Mouse (Mus musculus) cerebellum, postnatal 14 days (tissue): ENCODE measurements at regions not wholly inside any gene's neighbourhood (a gene's known extent, or its start where the extent isn't known, plus 50 kb on each side); places are given as distances from the start of the nearest gene placed in this dataset.
A peak's percentile ranks its signal among the peaks of the same experiment; 100 is the strongest.

Experiments used
- DNase-seq, 2 experiments: peaks; one replicate each; pipeline ENCODE4 v3.0.0; 2021; ENCODE audit warnings: mixed read lengths in 2 of 2

DNA sequence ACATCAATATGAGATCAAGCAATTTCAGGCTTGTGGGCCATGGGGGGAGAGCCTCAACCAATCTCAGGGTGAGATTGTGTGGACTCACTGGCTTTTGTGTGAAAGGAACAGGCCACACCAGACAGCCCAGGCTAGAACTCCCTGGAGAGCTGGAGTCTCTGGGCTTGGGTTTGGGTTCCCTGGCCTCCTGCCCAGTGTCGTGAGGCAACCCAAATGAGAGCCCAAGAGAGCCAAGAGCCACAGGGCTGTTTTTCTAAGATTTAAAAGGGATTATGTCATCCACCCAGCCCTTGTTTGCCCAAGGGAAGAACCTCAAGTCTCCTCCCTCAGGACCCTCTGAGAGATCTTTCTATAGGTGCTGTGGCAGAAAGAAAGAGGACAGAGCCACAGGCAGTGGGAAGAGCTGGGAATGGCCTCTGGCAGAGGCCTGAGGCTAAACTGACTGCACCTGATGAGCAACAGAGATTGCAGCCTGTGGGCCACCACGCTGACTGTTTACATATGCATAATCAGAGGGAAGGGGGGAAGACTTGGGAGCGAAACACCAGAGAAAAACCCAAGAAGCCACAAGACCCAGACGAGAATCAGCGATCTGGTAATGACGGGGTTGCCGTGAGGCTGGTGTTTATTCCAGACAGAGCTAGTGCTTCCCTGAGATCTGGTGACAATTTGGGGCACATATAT lies 92.1 kb downstream of the Bcl2l11 start:
- DNase-seq = no peak

GRCm38 (mm10) chr2:128218961-128219360 lies 93.1 kb downstream of the Bcl2l11 start:
- DNase-seq = no peak

- no peak for DNase-seq
Observed at GRCm38 (mm10) chr2:128221055-128221454, 95.2 kb downstream of the Bcl2l11 start.

DNA sequence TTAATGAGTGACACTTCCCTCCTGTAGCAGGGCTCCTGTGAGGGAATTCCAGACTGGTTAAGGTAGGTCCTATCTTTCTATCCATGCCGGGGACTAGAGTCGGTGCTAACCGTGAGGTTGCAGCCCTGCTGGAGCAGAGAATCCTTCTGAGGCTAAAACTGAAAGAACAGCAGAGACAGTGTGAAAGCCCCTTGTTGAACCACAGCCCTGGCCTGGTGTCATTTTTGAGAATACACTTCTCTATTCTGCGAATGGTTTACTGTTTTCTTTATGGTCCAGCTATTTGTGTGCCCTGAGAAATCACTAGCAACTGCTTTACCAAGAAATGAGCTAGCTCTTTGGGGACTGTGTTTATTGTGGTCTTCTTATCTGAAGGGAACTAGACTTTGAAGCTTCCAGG lies 95.8 kb downstream of the Bcl2l11 start:
- DNase-seq = no peak

DNA sequence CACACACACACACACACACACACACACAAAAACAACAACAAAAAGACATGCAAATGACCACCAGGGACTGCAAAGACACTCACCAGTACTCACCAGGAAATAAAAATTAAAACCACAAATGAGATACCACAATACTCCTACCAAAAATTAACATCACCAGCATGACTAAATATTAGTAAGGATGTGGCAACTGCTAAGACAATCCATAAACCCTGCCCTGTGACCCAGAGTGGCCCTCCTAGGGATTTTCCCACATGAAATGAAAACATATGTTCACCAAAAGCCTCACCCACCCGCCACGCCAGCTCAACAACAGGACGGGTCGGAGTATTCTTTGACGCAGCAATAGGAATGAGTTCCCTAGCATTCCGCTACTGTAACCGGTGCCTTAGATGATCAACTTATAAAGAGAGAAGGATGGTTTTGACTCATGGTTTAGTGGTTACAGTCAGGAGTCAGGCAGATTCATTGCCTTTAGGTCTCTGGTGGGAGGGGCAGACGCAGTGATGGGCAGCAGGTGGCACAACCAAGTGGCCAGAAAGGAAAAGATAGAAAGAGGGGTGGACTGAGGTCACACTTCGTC lies 100.7 kb downstream of the Bcl2l11 start:
- DNase-seq = no peak

GRCm38 (mm10) chr2:128229730-128230129 lies 103.9 kb downstream of the Bcl2l11 start:
- DNase-seq = no peak

DNA sequence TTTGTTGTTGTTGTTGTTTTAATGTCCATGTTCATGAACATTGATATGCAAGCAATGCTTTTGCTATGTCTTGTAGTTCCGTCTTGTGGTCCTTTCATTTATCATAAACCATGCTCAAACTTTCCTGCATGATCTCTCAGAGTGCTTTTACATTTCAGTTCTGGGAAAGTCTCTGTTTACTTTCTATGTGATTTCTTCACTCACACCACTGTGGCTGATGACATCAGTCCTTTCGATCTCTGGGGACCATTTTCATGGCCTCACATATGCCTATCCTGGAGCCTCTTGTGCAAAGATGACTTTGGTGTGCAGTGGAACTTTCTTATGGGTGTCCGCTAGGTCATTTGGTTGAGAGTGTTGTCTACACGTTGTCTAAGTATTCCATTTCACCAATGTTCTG lies 105.1 kb downstream of the Bcl2l11 start:
- no peak for DNase-seq

GRCm38 (mm10) chr2:128231338-128231737 lies 105.5 kb downstream of the Bcl2l11 start:
- no peak for DNase-seq

- DNase-seq = no peak
Observed at GRCm38 (mm10) chr2:128232027-128232426, 106.2 kb downstream of the Bcl2l11 start.

DNA sequence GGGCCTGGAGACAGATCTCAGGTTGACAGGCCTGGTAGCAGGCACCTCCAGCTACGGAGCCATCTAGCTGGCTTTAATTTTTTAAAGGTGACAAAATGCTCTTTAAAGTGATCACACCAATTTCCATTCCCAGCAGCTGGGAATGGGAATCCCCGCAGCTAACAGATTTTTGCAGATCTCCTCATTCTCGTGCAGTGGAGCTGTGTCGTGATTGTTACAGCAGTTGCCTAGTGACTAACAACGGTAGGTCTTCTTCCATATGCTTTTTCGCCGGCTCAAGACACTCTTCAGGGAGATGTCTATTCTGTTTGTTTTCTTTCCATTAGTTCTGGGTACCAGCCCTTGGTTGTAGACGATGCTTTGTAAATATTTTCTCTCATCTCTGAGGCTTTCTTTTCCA lies 109.3 kb downstream of the Bcl2l11 start:
- DNase-seq = no peak

GRCm38 (mm10) chr2:128239451-128239850 lies 113.6 kb downstream of the Bcl2l11 start:
- DNase-seq = no peak

- DNase-seq = no peak
Observed at GRCm38 (mm10) chr2:128240054-128240453, 114.2 kb downstream of the Bcl2l11 start.

DNA sequence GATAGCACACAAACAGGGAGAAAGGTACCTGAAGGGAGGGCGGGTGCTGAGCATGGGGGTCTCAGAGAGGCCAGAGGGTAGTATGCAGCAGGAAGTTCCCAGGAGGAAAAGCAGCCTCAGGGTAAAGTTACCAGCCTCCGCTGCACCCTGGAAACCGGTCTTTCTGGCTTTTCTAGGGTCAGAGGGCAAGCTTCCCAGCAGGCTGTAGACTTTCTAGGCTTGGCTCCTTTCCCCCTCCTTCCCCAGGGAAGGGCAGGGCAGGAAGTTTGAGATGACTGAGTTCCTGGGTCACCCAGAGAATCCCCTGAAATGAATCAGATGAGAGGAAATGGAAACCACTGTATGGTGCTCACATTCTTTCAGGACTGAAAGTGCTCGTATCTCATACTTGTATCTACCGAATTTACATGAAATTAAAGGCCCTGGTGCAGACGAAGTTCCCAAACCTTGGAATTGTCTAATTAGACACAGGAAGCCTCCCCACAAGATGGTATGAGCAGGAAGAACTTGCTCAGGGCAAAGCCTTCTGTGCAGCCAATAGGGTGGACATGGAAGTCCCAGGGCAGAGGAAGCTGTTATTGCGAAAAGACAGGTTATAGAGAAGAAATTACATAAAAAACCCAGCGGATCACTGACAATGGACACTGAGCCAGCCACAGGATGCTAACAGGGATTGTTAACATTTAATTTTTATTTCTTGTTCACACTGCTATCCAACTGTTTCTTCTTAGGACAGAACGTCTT lies 114.9 kb downstream of the Bcl2l11 start:
- DNase-seq = no peak

GRCm38 (mm10) chr2:128241280-128241665 lies 115.4 kb downstream of the Bcl2l11 start:
- DNase-seq = no peak

DNA sequence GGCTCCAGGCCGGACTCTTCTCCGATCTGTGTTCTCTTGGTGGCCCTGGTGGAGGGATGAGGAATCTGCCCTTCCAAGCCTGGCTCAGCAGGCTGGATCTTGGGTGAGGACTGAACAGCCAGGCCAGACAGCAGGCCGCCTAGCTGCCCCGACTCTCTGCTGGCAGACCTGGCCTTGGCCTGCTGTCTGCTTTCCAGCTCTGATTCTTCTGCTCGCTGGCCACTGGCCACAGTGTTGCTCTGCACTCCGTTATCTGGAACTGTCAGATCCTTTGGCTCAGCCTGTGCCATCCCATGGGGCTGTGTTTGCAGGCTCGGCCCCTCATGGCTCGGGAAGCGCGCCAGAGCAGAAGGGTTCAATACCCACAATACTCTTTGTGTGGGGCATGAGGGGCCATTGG lies 119.7 kb downstream of the Bcl2l11 start:
- DNase-seq = peak; percentile 91 to 93

DNA sequence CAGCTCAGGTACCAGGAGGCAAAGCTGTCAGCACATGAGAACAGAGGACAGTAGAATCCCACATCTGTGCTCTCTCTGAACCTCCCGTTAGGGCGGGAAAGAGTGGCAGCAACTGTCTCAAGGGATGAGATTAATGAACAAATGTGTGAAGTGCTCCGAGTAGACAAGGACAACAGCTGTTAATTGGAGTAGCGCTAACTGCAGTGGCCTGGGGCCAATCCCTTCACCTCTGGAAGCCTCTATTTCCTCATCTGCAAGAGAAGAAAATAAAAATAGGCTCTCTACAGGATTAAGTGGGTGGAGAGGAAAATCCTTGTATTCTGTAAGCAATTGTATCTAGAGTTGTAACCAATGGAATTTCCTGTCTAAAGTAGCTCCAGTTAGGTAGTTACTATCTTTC lies 122.1 kb downstream of the Bcl2l11 start:
- DNase-seq = no peak

DNA sequence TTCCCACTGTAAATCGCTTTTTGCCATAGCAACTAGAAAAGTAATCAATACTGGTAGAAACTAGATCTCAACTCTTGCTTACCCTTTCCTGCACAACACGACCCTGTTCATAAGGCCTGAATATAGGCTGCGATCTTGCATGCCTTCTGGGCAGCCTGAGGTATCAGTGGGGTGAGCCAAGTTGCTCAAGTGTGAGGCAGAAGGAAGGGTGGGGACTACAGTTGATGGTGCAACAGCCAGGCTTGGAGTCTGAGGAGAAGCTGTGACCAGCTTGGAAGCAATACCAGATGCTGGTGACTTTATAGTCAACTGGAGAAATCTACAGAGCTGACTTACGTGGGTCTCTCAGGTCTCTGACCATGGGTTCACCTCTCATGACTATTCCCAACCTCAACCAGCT lies 123.3 kb downstream of the Bcl2l11 start:
- no peak for DNase-seq

- DNase-seq = no peak
Observed at GRCm38 (mm10) chr2:128249607-128250006, 123.8 kb downstream of the Bcl2l11 start.

GRCm38 (mm10) chr2:128250841-128251240 lies 125.0 kb downstream of the Bcl2l11 start:
- DNase-seq = no peak

- DNase-seq = no peak
Observed at GRCm38 (mm10) chr2:128256651-128257050, 130.8 kb downstream of the Bcl2l11 start.

DNA sequence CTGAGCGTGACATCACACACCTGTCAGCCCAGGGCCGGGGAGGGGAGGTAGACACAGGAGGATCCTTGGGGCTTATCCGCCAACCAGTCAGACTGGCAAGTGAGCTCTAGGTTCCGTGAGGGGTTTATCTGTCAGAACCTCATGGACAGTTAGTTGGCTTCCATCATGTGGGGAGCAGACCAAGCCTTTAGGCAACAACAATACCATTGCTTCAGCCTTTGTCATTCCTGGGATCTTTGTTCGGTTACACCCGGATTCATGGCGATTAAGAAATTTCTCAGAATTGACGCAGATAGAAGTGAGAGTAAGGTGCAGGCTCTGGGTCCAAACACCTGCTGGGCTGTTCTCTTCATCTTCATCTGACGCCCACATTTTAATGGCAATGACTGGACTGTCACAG lies 131.4 kb downstream of the Bcl2l11 start:
- no peak for DNase-seq

DNA sequence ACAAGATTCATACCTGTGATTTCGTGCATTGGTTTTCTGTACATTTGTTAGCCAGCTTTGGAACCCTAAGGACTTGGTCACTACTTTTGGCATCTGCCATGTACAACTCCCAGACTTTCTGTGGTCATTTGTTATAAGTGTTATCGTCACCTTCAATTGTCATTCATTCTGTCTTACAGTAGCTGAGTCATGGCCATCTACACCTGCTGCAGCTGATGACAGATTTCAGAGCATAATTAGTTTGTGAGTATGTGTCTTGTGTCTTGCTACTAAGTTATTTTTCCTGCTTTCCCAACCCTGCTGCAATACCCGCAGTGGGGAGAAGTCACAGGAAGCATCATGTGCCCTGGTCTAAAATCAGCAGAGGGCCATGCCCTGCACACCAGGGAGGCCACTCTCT lies 138.0 kb downstream of the Bcl2l11 start:
- DNase-seq = no peak

DNA sequence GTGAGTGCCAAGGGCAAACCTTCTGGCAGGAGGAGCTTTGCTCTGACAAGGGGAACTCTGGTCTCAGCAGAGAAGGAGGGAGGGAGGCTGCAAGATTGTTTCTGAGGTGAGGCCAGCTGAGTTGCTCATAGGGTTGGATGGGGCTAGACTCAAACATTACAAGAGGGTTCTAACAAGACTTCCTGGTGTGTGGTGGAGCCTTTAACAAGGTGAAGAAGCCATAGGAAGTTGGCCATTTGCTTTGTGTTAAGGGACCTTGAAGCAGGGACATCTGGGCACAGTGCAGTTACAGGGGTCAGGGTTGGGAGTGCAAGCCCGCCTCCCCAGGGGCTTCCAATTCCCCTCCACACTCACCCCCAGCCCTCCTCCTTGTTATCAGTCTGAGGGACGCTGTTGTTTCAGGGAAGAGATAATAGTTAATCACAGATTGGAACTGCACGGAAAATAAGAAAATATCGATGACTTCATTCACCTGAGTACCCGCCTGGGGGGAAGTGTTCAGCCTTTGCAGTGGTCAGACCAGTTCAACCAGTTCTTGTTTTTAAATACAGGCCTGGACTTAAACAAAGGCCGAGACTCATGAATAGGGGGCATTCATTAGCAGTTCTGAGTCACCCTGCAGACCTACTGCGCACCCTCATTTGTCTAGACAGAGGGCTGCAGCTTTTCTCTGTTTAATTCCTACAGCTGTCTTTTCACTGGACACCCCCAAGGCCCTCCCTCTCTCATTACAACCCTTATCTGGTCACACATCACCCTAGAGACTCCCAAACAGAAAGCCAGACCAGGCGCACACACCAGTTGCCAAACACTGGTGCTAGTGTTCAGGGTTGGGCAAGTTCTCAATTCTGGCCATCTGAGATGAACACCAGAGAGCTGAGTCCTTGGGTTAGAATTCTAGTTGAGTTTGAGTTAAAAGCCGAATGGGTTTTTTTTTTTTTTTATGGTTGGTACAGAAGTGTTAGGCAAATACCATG lies 139.5 kb downstream of the Bcl2l11 start:
- DNase-seq = no peak
